Mouse (Mus musculus) C2C12 (cell line): Measurements from ENCODE around the gene Adra2b.

Experiments used
- CEBPB ChIP-seq: IDR thresholded peaks from one replicate; pipeline ENCODE4 v1.6.1; 2011; ENCODE audit warnings: low read depth, mild to moderate bottlenecking, control low read depth, moderate library complexity
- CTCF ChIP-seq: IDR thresholded peaks from one replicate; pipeline ENCODE4 v1.5.1; 2011; ENCODE audit not compliant: control insufficient read depth, insufficient read depth, insufficient read length
- FOSL1 ChIP-seq: IDR thresholded peaks from one replicate; pipeline ENCODE4 v1.8.0; 2011; ENCODE audit warnings: mild to moderate bottlenecking, low read length; ENCODE audit not compliant: poor library complexity, insufficient read depth, severe bottlenecking
- MAX ChIP-seq: IDR thresholded peaks from one replicate; pipeline ENCODE4 v1.6.1; 2011; ENCODE audit warnings: mild to moderate bottlenecking, control low read depth
- MYOD1 ChIP-seq: IDR thresholded peaks from one replicate; pipeline ENCODE4 v1.6.1; 2011; ENCODE audit warnings: low read depth; ENCODE audit not compliant: control insufficient read depth, insufficient read length
- MYOG ChIP-seq: IDR thresholded peaks from one replicate; pipeline ENCODE4 v1.6.1; 2011; ENCODE audit not compliant: control insufficient read depth, insufficient read length; ENCODE audit errors: extremely low read depth

DNA sequence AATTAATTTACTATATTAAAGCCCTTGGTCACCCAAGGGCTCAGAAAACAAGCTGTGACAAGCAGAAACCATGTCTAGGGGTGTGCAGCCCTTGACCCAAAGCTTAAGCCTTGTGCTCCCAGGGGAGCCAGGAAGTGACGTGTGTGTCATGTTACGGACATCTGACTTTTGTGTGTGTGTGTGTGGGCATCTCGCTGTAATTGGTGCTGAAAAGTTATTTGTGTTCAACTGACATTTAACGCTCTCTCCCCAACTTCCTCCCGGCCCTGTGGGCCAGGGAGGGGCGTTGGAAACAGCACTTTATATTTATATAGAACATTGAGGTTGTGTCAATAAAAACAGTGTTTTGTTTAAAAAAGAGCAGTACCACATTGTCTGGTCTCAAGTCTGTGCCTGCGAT, 25.0 kb upstream of the Adra2b start:
- TF ChIP-seq CTCF (no peak), MAX (no peak), CEBPB (no peak), FOSL1 (no peak), MYOG (no peak), MYOD1 (no peak)
